Mouse (Mus musculus): Measurements from ENCODE around the gene Galc. TPM values are rescaled to one million over a fixed set of nuclear protein-coding genes. Genes with fewer than 3 reads are reported as not detected.

Galc gene
- 14.6 and 16.1 TPM in 2 replicates for polyA plus RNA-seq (2015; fragmentation: Nextera tagmentation; extraction: Ambion mirVana)

- Histone ChIP-seq H3K36me3 (ENCODE audit: insufficient read depth, low read length) (0 out of 2 replicates have a peak, but pooled peaks cover 3% of the 10 kb centered on the region), H3K27me3 (ENCODE audit: insufficient read depth, low read length) (no peaks in the 10 kb centered on the region), H3K4me2 (replicated peaks; ENCODE audit: low read depth, low read length) (peak within 1 kb of the TSS; percentile 75), H3K9ac (replicated peaks; ENCODE audit: low read length) (peak within 1 kb of the TSS; percentile 97), H3K4me1 (ENCODE audit: insufficient read depth, low read length) (0 out of 2 replicates have a peak, but pooled peaks cover 5% of the 10 kb centered on the region), H3K4me3 (ENCODE audit: low read length) (peak within 1 kb of the TSS; percentile 88), H3K9me3 (ENCODE audit: low read length) (no peaks in the 10 kb centered on the region), H3K27ac (ENCODE audit: low read length) (peak within 1 kb of the TSS; percentile 96)
- peak; percentile 94 for ATAC-seq (ENCODE audit: low FRiP score, low TSS enrichment)
- WGBS, result under 1% methylated on average over 74 of the region's 76 CpGs
Measured at GRCm38 (mm10) chr12:98258845-98259517, at the start of gene Galc. Galc (minus strand) TSS chr12:98259459.

GRCm38 (mm10) chr12:98307179-98307915 lies 48.1 kb upstream of the Galc start:
- 83% methylated on average over 7 of the region's 7 CpGs for WGBS
- no peak overlapping the region for H3K27ac ChIP-seq (ENCODE audit: low read length)

GRCm38 (mm10) chr12:98303013-98303412 lies 43.8 kb upstream of the Galc start:
- Histone ChIP-seq H3K27ac (ENCODE audit: low read length) (no peak overlapping the region), H3K4me1 (ENCODE audit: insufficient read depth, low read length) (no peaks in the 10 kb centered on the region), H3K27me3 (ENCODE audit: insufficient read depth, low read length) (no peaks in the 10 kb centered on the region), H3K9ac (replicated peaks; ENCODE audit: low read length) (no peak overlapping the region), H3K36me3 (ENCODE audit: insufficient read depth, low read length) (no peaks in the 10 kb centered on the region), H3K9me3 (ENCODE audit: low read length) (no peaks in the 10 kb centered on the region), H3K4me3 (ENCODE audit: low read length) (no peak overlapping the region), H3K4me2 (replicated peaks; ENCODE audit: low read depth, low read length) (no peak overlapping the region)
- WGBS, result 97% methylated on average over 1 of the region's 1 CpGs
- ATAC-seq (ENCODE audit: low FRiP score, low TSS enrichment), result no peak

More at GRCm38 (mm10) chr12:98307179-98307915, 48.1 kb upstream of the Galc start:
- no peak for ATAC-seq (ENCODE audit: low FRiP score, low TSS enrichment)
- no peaks in the 10 kb centered on the region for H3K27me3 ChIP-seq (ENCODE audit: insufficient read depth, low read length)
- no peak overlapping the region for H3K4me3 ChIP-seq (ENCODE audit: low read length)
- H3K4me1 ChIP-seq (ENCODE audit: insufficient read depth, low read length), result no peaks in the 10 kb centered on the region; the same call in 1 of the 2 replicates
- H3K9me3 ChIP-seq (ENCODE audit: low read length), result no peaks in the 10 kb centered on the region
- H3K9ac ChIP-seq (replicated peaks; ENCODE audit: low read length), result no peak overlapping the region
- H3K4me2 ChIP-seq (replicated peaks; ENCODE audit: low read depth, low read length), result no peak overlapping the region
- H3K36me3 ChIP-seq (ENCODE audit: insufficient read depth, low read length), result no peaks in the 10 kb centered on the region

- Histone ChIP-seq H3K36me3 (ENCODE audit: insufficient read depth, low read length) (no peaks in the 10 kb centered on the region), H3K4me3 (ENCODE audit: low read length) (no peak overlapping the region), H3K4me1 (ENCODE audit: insufficient read depth, low read length) (no peaks in the 10 kb centered on the region), H3K9me3 (ENCODE audit: low read length) (no peaks in the 10 kb centered on the region), H3K27ac (ENCODE audit: low read length) (no peak overlapping the region), H3K4me2 (replicated peaks; ENCODE audit: low read depth, low read length) (no peak overlapping the region), H3K27me3 (ENCODE audit: insufficient read depth, low read length) (no peaks in the 10 kb centered on the region), H3K9ac (replicated peaks; ENCODE audit: low read length) (no peak overlapping the region)
- ATAC-seq (ENCODE audit: low FRiP score, low TSS enrichment), result no peak
- WGBS, result 88% methylated on average over 5 of the region's 5 CpGs
Measured at GRCm38 (mm10) chr12:98301980-98302379, 42.7 kb upstream of the Galc start.

GRCm38 (mm10) chr12:98294241-98294640 lies 35.0 kb upstream of the Galc start:
- no peak overlapping the region for H3K4me3 ChIP-seq (ENCODE audit: low read length)
- no peaks in the 10 kb centered on the region for H3K36me3 ChIP-seq (ENCODE audit: insufficient read depth, low read length)
- no peak for ATAC-seq (ENCODE audit: low FRiP score, low TSS enrichment)
- H3K9me3 ChIP-seq (ENCODE audit: low read length), result no peaks in the 10 kb centered on the region
- H3K4me2 ChIP-seq (replicated peaks; ENCODE audit: low read depth, low read length), result no peak overlapping the region
- H3K9ac ChIP-seq (replicated peaks; ENCODE audit: low read length), result no peak overlapping the region
- no peak overlapping the region for H3K27ac ChIP-seq (ENCODE audit: low read length)
- no peaks in the 10 kb centered on the region for H3K4me1 ChIP-seq (ENCODE audit: insufficient read depth, low read length)
- WGBS, result 76% methylated on average over 2 of the region's 2 CpGs
- no peaks in the 10 kb centered on the region for H3K27me3 ChIP-seq (ENCODE audit: insufficient read depth, low read length)

GRCm38 (mm10) chr12:98292278-98292677 lies 33.0 kb upstream of the Galc start:
- Histone ChIP-seq H3K9me3 (ENCODE audit: low read length) (no peaks in the 10 kb centered on the region), H3K4me3 (ENCODE audit: low read length) (no peak overlapping the region), H3K9ac (replicated peaks; ENCODE audit: low read length) (no peak overlapping the region), H3K27ac (ENCODE audit: low read length) (no peak overlapping the region), H3K4me1 (ENCODE audit: insufficient read depth, low read length) (no peaks in the 10 kb centered on the region), H3K36me3 (ENCODE audit: insufficient read depth, low read length) (no peaks in the 10 kb centered on the region), H3K27me3 (ENCODE audit: insufficient read depth, low read length) (no peaks in the 10 kb centered on the region), H3K4me2 (replicated peaks; ENCODE audit: low read depth, low read length) (no peak overlapping the region)
- no peak for ATAC-seq (ENCODE audit: low FRiP score, low TSS enrichment)
- 49% methylated on average over 4 of the region's 4 CpGs for WGBS

GRCm38 (mm10) chr12:98290475-98290874 lies 31.2 kb upstream of the Galc start:
- H3K9me3 ChIP-seq (ENCODE audit: low read length), result no peaks in the 10 kb centered on the region
- H3K36me3 ChIP-seq (ENCODE audit: insufficient read depth, low read length), result no peaks in the 10 kb centered on the region
- no peak for ATAC-seq (ENCODE audit: low FRiP score, low TSS enrichment)
- no peak overlapping the region for H3K4me3 ChIP-seq (ENCODE audit: low read length)
- no peak overlapping the region for H3K4me2 ChIP-seq (replicated peaks; ENCODE audit: low read depth, low read length)
- H3K27me3 ChIP-seq (ENCODE audit: insufficient read depth, low read length), result no peaks in the 10 kb centered on the region
- no peaks in the 10 kb centered on the region for H3K4me1 ChIP-seq (ENCODE audit: insufficient read depth, low read length)
- WGBS, result 80% methylated on average over 3 of the region's 3 CpGs
- H3K9ac ChIP-seq (replicated peaks; ENCODE audit: low read length), result no peak overlapping the region
- no peak overlapping the region for H3K27ac ChIP-seq (ENCODE audit: low read length)

- Histone ChIP-seq H3K36me3 (ENCODE audit: insufficient read depth, low read length) (no peaks in the 10 kb centered on the region), H3K4me2 (replicated peaks; ENCODE audit: low read depth, low read length) (no peak overlapping the region), H3K4me3 (ENCODE audit: low read length) (no peak overlapping the region), H3K27me3 (ENCODE audit: insufficient read depth, low read length) (no peaks in the 10 kb centered on the region), H3K4me1 (ENCODE audit: insufficient read depth, low read length) (no peaks in the 10 kb centered on the region), H3K9me3 (ENCODE audit: low read length) (no peaks in the 10 kb centered on the region), H3K27ac (ENCODE audit: low read length) (no peak overlapping the region), H3K9ac (replicated peaks; ENCODE audit: low read length) (no peak overlapping the region)
- no peak for ATAC-seq (ENCODE audit: low FRiP score, low TSS enrichment)
- 75% methylated on average over 3 of the region's 3 CpGs for WGBS
Measured at GRCm38 (mm10) chr12:98284477-98284876, 25.2 kb upstream of the Galc start.

GRCm38 (mm10) chr12:98283487-98283860 lies 24.2 kb upstream of the Galc start:
- no peak overlapping the region for H3K4me2 ChIP-seq (replicated peaks; ENCODE audit: low read depth, low read length)
- no peak for ATAC-seq (ENCODE audit: low FRiP score, low TSS enrichment)
- H3K36me3 ChIP-seq (ENCODE audit: insufficient read depth, low read length), result no peaks in the 10 kb centered on the region
- H3K27ac ChIP-seq (ENCODE audit: low read length), result no peak overlapping the region
- WGBS, result 62% methylated on average over 3 of the region's 3 CpGs
- H3K9me3 ChIP-seq (ENCODE audit: low read length), result no peaks in the 10 kb centered on the region
- no peaks in the 10 kb centered on the region for H3K4me1 ChIP-seq (ENCODE audit: insufficient read depth, low read length)
- H3K27me3 ChIP-seq (ENCODE audit: insufficient read depth, low read length), result no peaks in the 10 kb centered on the region
- H3K4me3 ChIP-seq (ENCODE audit: low read length), result no peak overlapping the region
- H3K9ac ChIP-seq (replicated peaks; ENCODE audit: low read length), result no peak overlapping the region
